Mouse (Mus musculus) urinary bladder, adult 18-20 months (tissue): Measurements from ENCODE around the gene Bend6.

Experiments used
- DNase-seq, 2 experiments: peaks; one replicate each; pipeline ENCODE4 v3.0.0; 2022; ENCODE audit warnings: low spot score in 2 of 2, mixed read lengths in 2 of 2

Bend6 gene

GRCm38 (mm10) chr1:33803323-33803722 is 104.3 kb downstream of the Bend6 start:
- no peak for DNase-seq
